Mouse (Mus musculus): Measurements from ENCODE around the gene Med13l.

DNA sequence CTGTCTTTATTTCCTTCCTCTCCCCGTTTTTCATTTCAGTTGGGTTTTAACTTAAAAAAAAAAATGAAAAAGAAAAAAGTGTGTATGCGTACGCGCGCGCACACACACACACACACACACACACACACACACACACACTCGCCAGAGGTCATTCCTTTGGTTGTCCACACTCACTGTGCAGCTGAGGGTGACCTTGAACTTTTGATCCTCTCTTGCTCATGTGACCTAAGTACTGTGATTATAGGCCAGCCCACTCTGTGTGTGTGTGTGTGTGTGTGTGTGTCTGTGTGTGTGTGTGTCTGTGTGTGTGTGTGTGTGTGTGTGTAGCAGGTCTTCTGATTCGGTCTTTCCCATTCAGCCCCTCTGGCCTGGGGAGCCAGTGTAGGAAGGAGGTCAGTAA lies 84.0 kb downstream of the Med13l start:
- TF ChIP-seq CTCF (IDR thresholded peaks at IDR 0.05; ENCODE audit: extremely low read depth, insufficient read depth, insufficient read length, insufficient replicate concordance) (no peak), POLR2A (IDR thresholded peaks at IDR 0.05; ENCODE audit: low read depth, low read length) (no peak)

All from spleen, adult 2 months (tissue).